Mouse (Mus musculus): ENCODE results near the gene Ccdc80. TPM values are rescaled to one million over a fixed set of nuclear protein-coding genes. Genes with fewer than 3 reads are reported as not detected.

The Ccdc80 gene
- polyA plus RNA-seq, 1 experiment from 2014 or later: 76.3 TPM

GRCm38 (mm10) chr16:45104993-45105392 is 11.8 kb downstream of the Ccdc80 start:
- Histone ChIP-seq H3K9me3 (ENCODE audit: control insufficient read depth, low read length) (no peaks in the 10 kb centered on the region), H3K9ac (ENCODE audit: low read length) (no peak overlapping the region), H3K4me1 (replicated peaks; ENCODE audit: control insufficient read depth, insufficient read depth, low read length) (peaks cover 5% of the 10 kb centered on the region), H3K36me3 (ENCODE audit: control insufficient read depth, insufficient read depth, low read length) (no peaks in the 10 kb centered on the region), H3K4me3 (ENCODE audit: low read length) (no peak overlapping the region), H3K4me2 (ENCODE audit: low read depth, low read length) (no peak overlapping the region), H3K27me3 (ENCODE audit: control insufficient read depth, insufficient read depth, low read depth, low read length) (no peaks in the 10 kb centered on the region), H3K27ac (ENCODE audit: low read length) (no peak overlapping the region)
- no peak for ATAC-seq (ENCODE audit: low read depth)
- WGBS: 63% methylated on average over 3 of the region's 3 CpGs

- no peak overlapping the region for H3K4me3 ChIP-seq (ENCODE audit: low read length)
- 43% methylated on average over 5 of the region's 5 CpGs for WGBS
- no peaks in the 10 kb centered on the region for H3K36me3 ChIP-seq (ENCODE audit: control insufficient read depth, insufficient read depth, low read length)
- H3K27ac ChIP-seq (ENCODE audit: low read length): no peak overlapping the region
- no peak overlapping the region for H3K4me2 ChIP-seq (ENCODE audit: low read depth, low read length)
- no peaks in the 10 kb centered on the region for H3K27me3 ChIP-seq (ENCODE audit: control insufficient read depth, insufficient read depth, low read depth, low read length)
- H3K9ac ChIP-seq (ENCODE audit: low read length): no peak overlapping the region
- no peak for ATAC-seq (ENCODE audit: low read depth)
- H3K9me3 ChIP-seq (ENCODE audit: control insufficient read depth, low read length): no peaks in the 10 kb centered on the region
- peaks cover 6% of the 10 kb centered on the region; the same call in 1 of the 2 replicates for H3K4me1 ChIP-seq (replicated peaks; ENCODE audit: control insufficient read depth, insufficient read depth, low read length)
These were observed 15.1 kb downstream of the Ccdc80 start for GRCm38 (mm10) chr16:45108203-45108878.

GRCm38 (mm10) chr16:45110498-45110897 is 17.3 kb downstream of the Ccdc80 start:
- Histone ChIP-seq H3K4me3 (ENCODE audit: low read length) (no peak overlapping the region), H3K36me3 (ENCODE audit: control insufficient read depth, insufficient read depth, low read length) (no peaks in the 10 kb centered on the region), H3K27me3 (ENCODE audit: control insufficient read depth, insufficient read depth, low read depth, low read length) (no peaks in the 10 kb centered on the region), H3K27ac (ENCODE audit: low read length) (peak overlapping the region; percentile 59; the same call in 1 of the 2 replicates), H3K9me3 (ENCODE audit: control insufficient read depth, low read length) (no peaks in the 10 kb centered on the region), H3K4me2 (ENCODE audit: low read depth, low read length) (no peak overlapping the region), H3K9ac (ENCODE audit: low read length) (no peak overlapping the region), H3K4me1 (replicated peaks; ENCODE audit: control insufficient read depth, insufficient read depth, low read length) (peaks cover 6% of the 10 kb centered on the region; the same call in 1 of the 2 replicates)
- ATAC-seq (ENCODE audit: low read depth): peak; percentile 94
- WGBS: 12% methylated on average over 4 of the region's 4 CpGs

- no peaks in the 10 kb centered on the region for H3K36me3 ChIP-seq (ENCODE audit: control insufficient read depth, insufficient read depth, low read length)
- no peak for ATAC-seq (ENCODE audit: low read depth)
- no peak overlapping the region for H3K9ac ChIP-seq (ENCODE audit: low read length)
- 89% methylated on average over 3 of the region's 3 CpGs for WGBS
- H3K27me3 ChIP-seq (ENCODE audit: control insufficient read depth, insufficient read depth, low read depth, low read length): no peaks in the 10 kb centered on the region
- H3K27ac ChIP-seq (ENCODE audit: low read length): no peak overlapping the region
- H3K4me1 ChIP-seq (replicated peaks; ENCODE audit: control insufficient read depth, insufficient read depth, low read length): peaks cover 6% of the 10 kb centered on the region
- no peak overlapping the region for H3K4me3 ChIP-seq (ENCODE audit: low read length)
- H3K4me2 ChIP-seq (ENCODE audit: low read depth, low read length): no peak overlapping the region
- no peaks in the 10 kb centered on the region for H3K9me3 ChIP-seq (ENCODE audit: control insufficient read depth, low read length)
These were observed 24.0 kb downstream of the Ccdc80 start for GRCm38 (mm10) chr16:45117200-45117599.

GRCm38 (mm10) chr16:45118760-45119159 is 25.6 kb downstream of the Ccdc80 start:
- Histone ChIP-seq H3K27ac (ENCODE audit: low read length) (no peak overlapping the region), H3K4me1 (replicated peaks; ENCODE audit: control insufficient read depth, insufficient read depth, low read length) (peaks cover 6% of the 10 kb centered on the region), H3K36me3 (ENCODE audit: control insufficient read depth, insufficient read depth, low read length) (no peaks in the 10 kb centered on the region), H3K9ac (ENCODE audit: low read length) (no peak overlapping the region), H3K27me3 (ENCODE audit: control insufficient read depth, insufficient read depth, low read depth, low read length) (no peaks in the 10 kb centered on the region), H3K9me3 (ENCODE audit: control insufficient read depth, low read length) (no peaks in the 10 kb centered on the region), H3K4me3 (ENCODE audit: low read length) (no peak overlapping the region), H3K4me2 (ENCODE audit: low read depth, low read length) (no peak overlapping the region)
- ATAC-seq (ENCODE audit: low read depth): peak; percentile 44; the same call in 1 of the 2 replicates
- 52% methylated on average over 3 of the region's 3 CpGs for WGBS

- H3K36me3 ChIP-seq (ENCODE audit: control insufficient read depth, insufficient read depth, low read length): no peaks in the 10 kb centered on the region
- no peak overlapping the region for H3K4me2 ChIP-seq (ENCODE audit: low read depth, low read length)
- H3K9ac ChIP-seq (ENCODE audit: low read length): no peak overlapping the region
- H3K4me3 ChIP-seq (ENCODE audit: low read length): no peak overlapping the region
- H3K27ac ChIP-seq (ENCODE audit: low read length): peak overlapping the region; percentile 32; the same call in 1 of the 2 replicates
- WGBS: 34% methylated on average over 5 of the region's 5 CpGs
- peaks cover 6% of the 10 kb centered on the region for H3K4me1 ChIP-seq (replicated peaks; ENCODE audit: control insufficient read depth, insufficient read depth, low read length)
- H3K9me3 ChIP-seq (ENCODE audit: control insufficient read depth, low read length): no peaks in the 10 kb centered on the region
- no peaks in the 10 kb centered on the region for H3K27me3 ChIP-seq (ENCODE audit: control insufficient read depth, insufficient read depth, low read depth, low read length)
- peak; percentile 80 for ATAC-seq (ENCODE audit: low read depth)
These were observed 27.7 kb downstream of the Ccdc80 start for GRCm38 (mm10) chr16:45120844-45121425.

- no peak overlapping the region for H3K27ac ChIP-seq (ENCODE audit: low read length)
- H3K4me1 ChIP-seq (replicated peaks; ENCODE audit: control insufficient read depth, insufficient read depth, low read length): peaks cover 6% of the 10 kb centered on the region
- no peak overlapping the region for H3K4me3 ChIP-seq (ENCODE audit: low read length)
- 58% methylated on average over 5 of the region's 5 CpGs for WGBS
- H3K4me2 ChIP-seq (ENCODE audit: low read depth, low read length): no peak overlapping the region
- no peaks in the 10 kb centered on the region for H3K9me3 ChIP-seq (ENCODE audit: control insufficient read depth, low read length)
- no peak overlapping the region for H3K9ac ChIP-seq (ENCODE audit: low read length)
- H3K36me3 ChIP-seq (ENCODE audit: control insufficient read depth, insufficient read depth, low read length): no peaks in the 10 kb centered on the region
- H3K27me3 ChIP-seq (ENCODE audit: control insufficient read depth, insufficient read depth, low read depth, low read length): no peaks in the 10 kb centered on the region
- ATAC-seq (ENCODE audit: low read depth): no peak
These were observed 29.4 kb downstream of the Ccdc80 start for GRCm38 (mm10) chr16:45122571-45122970.

GRCm38 (mm10) chr16:45124230-45125203 is 31.3 kb downstream of the Ccdc80 start:
- no peak overlapping the region for H3K4me2 ChIP-seq (ENCODE audit: low read depth, low read length)
- H3K27ac ChIP-seq (ENCODE audit: low read length): no peak overlapping the region
- no peak overlapping the region for H3K9ac ChIP-seq (ENCODE audit: low read length)
- H3K27me3 ChIP-seq (ENCODE audit: control insufficient read depth, insufficient read depth, low read depth, low read length): no peaks in the 10 kb centered on the region
- H3K4me3 ChIP-seq (ENCODE audit: low read length): no peak overlapping the region
- WGBS: 38% methylated on average over 9 of the region's 9 CpGs
- no peaks in the 10 kb centered on the region for H3K36me3 ChIP-seq (ENCODE audit: control insufficient read depth, insufficient read depth, low read length)
- H3K4me1 ChIP-seq (replicated peaks; ENCODE audit: control insufficient read depth, insufficient read depth, low read length): peaks cover 6% of the 10 kb centered on the region
- peak; percentile 47; the same call in 1 of the 2 replicates for ATAC-seq (ENCODE audit: low read depth)
- H3K9me3 ChIP-seq (ENCODE audit: control insufficient read depth, low read length): no peaks in the 10 kb centered on the region
